Mouse (Mus musculus) limb, embryonic 12.5 days (tissue): Measurements from ENCODE around the gene Bmp2k. TPM values are rescaled to one million over a fixed set of nuclear protein-coding genes. Genes with fewer than 3 reads are reported as not detected.
A peak's percentile ranks its signal among the peaks of the same experiment; 100 is the strongest.

Source experiments
- ATAC-seq: fragments of 200-750 bp; cut with Nextera tagmentation; 2 replicates; pipeline ENCODE4 v1.8.0; 2017; ENCODE audit warnings: low read depth, moderate TSS enrichment; ENCODE audit not compliant: insufficient number of reproducible peaks, insufficient read depth, low FRiP score, low TSS enrichment
- H3K27ac ChIP-seq: fragments of 300-500 bp; sonication (generic); 2 replicates; pipeline ENCODE4 v1.5.1; 2016; ENCODE audit warnings: mild to moderate bottlenecking, moderate library complexity
- H3K27me3 ChIP-seq: fragments of 300-500 bp; sonication (generic); 2 replicates; pipeline ENCODE4 v1.6.1; 2016; ENCODE audit warnings: mild to moderate bottlenecking, moderate library complexity
- H3K36me3 ChIP-seq: fragments of 300-500 bp; sonication (generic); 2 replicates; pipeline ENCODE4 v1.6.1; 2016; ENCODE audit warnings: mild to moderate bottlenecking, moderate library complexity
- H3K4me1 ChIP-seq: fragments of 300-500 bp; sonication (generic); replicated peaks from 2 replicates; pipeline ENCODE4 v1.6.1; 2016
- H3K4me2 ChIP-seq: fragments of 300-500 bp; sonication (generic); 2 replicates; pipeline ENCODE4 v1.6.1; 2016; ENCODE audit warnings: mild to moderate bottlenecking, moderate library complexity
- H3K4me3 ChIP-seq: fragments of 300-500 bp; sonication (generic); replicated peaks from 2 replicates; pipeline ENCODE4 v1.5.1; 2016; ENCODE audit warnings: mild to moderate bottlenecking
- H3K9ac ChIP-seq: fragments of 300-500 bp; sonication (generic); replicated peaks from 2 replicates; pipeline ENCODE4 v1.6.1; 2016; ENCODE audit warnings: mild to moderate bottlenecking, moderate library complexity
- H3K9me3 ChIP-seq: fragments of 300-500 bp; sonication (generic); 2 replicates; pipeline ENCODE4 v1.6.1; 2016; ENCODE audit warnings: mild to moderate bottlenecking, moderate library complexity
- WGBS: fragments of 180-500 bp; shearing (Covaris S2); methylation state at CpG from one replicate; pipeline ENCODE4 v1.1.7; 2016; 5-methylcytosine and 5-hydroxymethylcytosine counted together
- polyA plus RNA-seq: library from polyadenylated mRNA; unstranded; fragments of >200 nt; fragmentation: Nextera tagmentation; extraction: Ambion mirVana; gene quantifications from 2 replicates; pipeline ENCODE4 v1.2.1, GENCODE M21; 2016

The Bmp2k gene
- polyA plus RNA-seq, 1 experiment from 2014 or later: 8.5 TPM

GRCm38 (mm10) chr5:97110133-97110532 lies 112.6 kb downstream of the Bmp2k start:
- WGBS: 26% methylated on average over 2 of the region's 2 CpGs
- H3K4me3 ChIP-seq: peak overlapping the region; percentile 65; the same call in 1 of the 2 replicates
- H3K27ac ChIP-seq: no peak overlapping the region
- H3K4me2 ChIP-seq: peak overlapping the region; percentile 76
- H3K9me3 ChIP-seq: no peaks in the 10 kb centered on the region
- peaks cover 12% of the 10 kb centered on the region for H3K4me1 ChIP-seq
- no peak for ATAC-seq
- peaks cover 22% of the 10 kb centered on the region for H3K36me3 ChIP-seq
- no peak overlapping the region for H3K9ac ChIP-seq
- H3K27me3 ChIP-seq: peaks cover 4% of the 10 kb centered on the region; the same call in 1 of the 2 replicates

- Histone ChIP-seq H3K27me3 (peaks cover 4% of the 10 kb centered on the region; the same call in 1 of the 2 replicates), H3K4me1 (peaks cover 12% of the 10 kb centered on the region), H3K4me2 (peak overlapping the region; percentile 76), H3K4me3 (peak overlapping the region; percentile 65), H3K9me3 (no peaks in the 10 kb centered on the region), H3K9ac (peak overlapping the region; percentile 71), H3K36me3 (peaks cover 16% of the 10 kb centered on the region), H3K27ac (no peak overlapping the region)
- 17% methylated on average over 5 of the region's 5 CpGs for WGBS
- no peak for ATAC-seq
Measured at GRCm38 (mm10) chr5:97110697-97111096, 113.2 kb downstream of the Bmp2k start.

GRCm38 (mm10) chr5:97111207-97111910 lies 113.9 kb downstream of the Bmp2k start, which contains the start of gene Paqr3:
Gene Paqr3, minus strand, starts transcription at chr5:97111596.
- Histone ChIP-seq H3K27me3 (peaks cover 4% of the 10 kb centered on the region; the same call in 1 of the 2 replicates), H3K36me3 (peaks cover 12% of the 10 kb centered on the region), H3K9me3 (no peaks in the 10 kb centered on the region), H3K27ac (0 out of 2 replicates have a peak within 1 kb of the TSS, but pooled peaks have one; percentile 29), H3K4me2 (peak within 1 kb of the TSS; percentile 76), H3K4me1 (peaks cover 12% of the 10 kb centered on the region), H3K9ac (peak within 1 kb of the TSS; percentile 71), H3K4me3 (peak within 1 kb of the TSS; percentile 65)
- ATAC-seq: peak; percentile 99
- WGBS: 0% methylated on average over 55 of the region's 62 CpGs

DNA sequence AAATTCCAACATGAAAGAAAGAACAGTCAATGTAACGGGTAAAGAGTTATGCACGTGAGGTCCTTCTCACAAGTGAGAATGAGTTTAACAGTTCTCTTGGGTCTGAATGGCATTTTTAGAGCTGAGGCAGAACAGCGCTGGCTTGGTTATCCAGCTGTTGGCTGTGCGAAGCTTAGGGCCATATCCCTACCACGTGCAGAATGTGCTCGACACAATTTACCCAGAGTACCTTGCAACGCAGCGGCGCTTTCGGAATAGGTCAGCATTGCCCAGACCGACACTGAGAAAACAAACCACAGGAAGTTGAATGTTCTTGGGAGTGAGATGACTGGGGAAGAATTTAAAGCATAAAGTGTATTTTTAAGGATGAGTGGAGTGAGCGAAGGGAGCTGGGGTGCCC lies 127.5 kb downstream of the Bmp2k start:
- Histone ChIP-seq H3K27me3 (peaks cover 4% of the 10 kb centered on the region; the same call in 1 of the 2 replicates), H3K27ac (no peak overlapping the region; the same call in 1 of the 2 replicates), H3K4me3 (no peak overlapping the region), H3K4me1 (0 out of 2 replicates have a peak, but pooled peaks cover 9% of the 10 kb centered on the region), H3K36me3 (no peaks in the 10 kb centered on the region), H3K9ac (no peak overlapping the region), H3K4me2 (no peak overlapping the region), H3K9me3 (no peaks in the 10 kb centered on the region)
- 63% methylated on average over 12 of the region's 12 CpGs for WGBS
- peak; percentile 56; the same call in 1 of the 2 replicates for ATAC-seq

DNA sequence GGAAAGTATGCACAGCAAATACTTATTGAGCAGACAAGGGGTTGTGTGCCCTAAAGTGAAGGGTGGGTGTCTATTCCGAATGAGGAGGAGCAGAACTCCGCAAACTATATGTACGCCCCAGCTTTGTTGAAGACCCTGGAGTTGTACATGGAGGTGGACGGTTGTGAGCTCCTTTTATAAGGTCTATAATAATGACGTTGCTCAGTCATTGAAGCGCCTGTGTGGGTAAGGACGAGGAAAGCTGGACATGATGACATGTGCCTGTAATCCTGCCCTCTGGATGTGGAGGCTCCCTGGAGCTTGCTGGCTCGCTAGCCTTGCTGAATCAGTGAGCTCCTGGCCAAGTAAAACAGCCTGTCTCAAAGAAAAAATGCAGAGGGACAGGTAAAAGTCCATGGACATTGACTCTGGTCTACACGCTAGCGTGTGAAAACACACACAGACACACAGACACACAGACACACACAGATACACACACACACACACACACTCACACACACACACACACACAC lies 128.0 kb downstream of the Bmp2k start:
- Histone ChIP-seq H3K27ac (no peak overlapping the region; the same call in 1 of the 2 replicates), H3K9me3 (no peaks in the 10 kb centered on the region), H3K36me3 (no peaks in the 10 kb centered on the region), H3K4me3 (no peak overlapping the region), H3K27me3 (peaks cover 4% of the 10 kb centered on the region; the same call in 1 of the 2 replicates), H3K9ac (no peak overlapping the region), H3K4me1 (0 out of 2 replicates have a peak, but pooled peaks cover 9% of the 10 kb centered on the region), H3K4me2 (no peak overlapping the region)
- no peak; the same call in 1 of the 2 replicates for ATAC-seq
- 74% methylated on average over 10 of the region's 10 CpGs for WGBS

GRCm38 (mm10) chr5:97126005-97126404 lies 128.5 kb downstream of the Bmp2k start:
- ATAC-seq: no peak
- Histone ChIP-seq H3K27me3 (peaks cover 4% of the 10 kb centered on the region; the same call in 1 of the 2 replicates), H3K9me3 (no peaks in the 10 kb centered on the region), H3K36me3 (no peaks in the 10 kb centered on the region), H3K4me3 (no peak overlapping the region), H3K9ac (no peak overlapping the region), H3K27ac (no peak overlapping the region), H3K4me1 (0 out of 2 replicates have a peak, but pooled peaks cover 9% of the 10 kb centered on the region), H3K4me2 (no peak overlapping the region)
- 14% methylated on average over 4 of the region's 4 CpGs for WGBS

DNA sequence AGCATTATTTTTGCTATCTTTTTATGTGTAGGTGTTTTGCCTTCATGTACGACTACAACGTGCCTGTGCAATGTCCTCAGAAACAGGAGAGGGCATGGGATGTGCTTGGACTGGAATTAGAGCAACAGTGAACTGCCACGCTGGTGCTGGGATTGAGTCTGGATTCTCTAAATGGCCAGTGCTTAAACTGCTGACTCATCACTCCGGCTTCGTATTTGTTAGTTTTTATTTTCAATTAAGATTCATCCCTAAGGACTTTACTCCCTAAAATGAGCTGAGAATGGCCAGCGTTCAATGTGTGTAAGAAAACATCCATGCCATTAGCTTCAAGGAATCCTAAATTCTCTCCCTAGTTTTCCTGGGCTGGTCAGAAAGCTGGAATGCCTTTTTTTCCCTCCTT lies 129.8 kb downstream of the Bmp2k start:
- Histone ChIP-seq H3K36me3 (no peaks in the 10 kb centered on the region), H3K4me1 (0 out of 2 replicates have a peak, but pooled peaks cover 9% of the 10 kb centered on the region), H3K27ac (no peak overlapping the region), H3K9ac (no peak overlapping the region), H3K27me3 (peaks cover 4% of the 10 kb centered on the region; the same call in 1 of the 2 replicates), H3K9me3 (no peaks in the 10 kb centered on the region), H3K4me3 (no peak overlapping the region), H3K4me2 (no peak overlapping the region)
- ATAC-seq: no peak
- 80% methylated on average over 6 of the region's 6 CpGs for WGBS

GRCm38 (mm10) chr5:97128242-97129226 lies 131.0 kb downstream of the Bmp2k start:
- ATAC-seq: no peak
- 49% methylated on average over 21 of the region's 21 CpGs for WGBS
- Histone ChIP-seq H3K4me2 (no peak overlapping the region), H3K4me3 (no peak overlapping the region), H3K27ac (no peak overlapping the region), H3K9ac (no peak overlapping the region), H3K27me3 (peaks cover 4% of the 10 kb centered on the region; the same call in 1 of the 2 replicates), H3K4me1 (0 out of 2 replicates have a peak, but pooled peaks cover 9% of the 10 kb centered on the region), H3K36me3 (no peaks in the 10 kb centered on the region), H3K9me3 (no peaks in the 10 kb centered on the region)

GRCm38 (mm10) chr5:97129589-97129988 lies 132.1 kb downstream of the Bmp2k start:
- H3K27ac ChIP-seq: no peak overlapping the region
- ATAC-seq: no peak
- H3K27me3 ChIP-seq: peaks cover 4% of the 10 kb centered on the region; the same call in 1 of the 2 replicates
- no peaks in the 10 kb centered on the region for H3K36me3 ChIP-seq
- H3K4me2 ChIP-seq: no peak overlapping the region
- H3K9me3 ChIP-seq: no peaks in the 10 kb centered on the region
- no peak overlapping the region for H3K4me3 ChIP-seq
- 82% methylated on average over 2 of the region's 2 CpGs for WGBS
- H3K4me1 ChIP-seq: 0 out of 2 replicates have a peak, but pooled peaks cover 9% of the 10 kb centered on the region
- H3K9ac ChIP-seq: no peak overlapping the region

DNA sequence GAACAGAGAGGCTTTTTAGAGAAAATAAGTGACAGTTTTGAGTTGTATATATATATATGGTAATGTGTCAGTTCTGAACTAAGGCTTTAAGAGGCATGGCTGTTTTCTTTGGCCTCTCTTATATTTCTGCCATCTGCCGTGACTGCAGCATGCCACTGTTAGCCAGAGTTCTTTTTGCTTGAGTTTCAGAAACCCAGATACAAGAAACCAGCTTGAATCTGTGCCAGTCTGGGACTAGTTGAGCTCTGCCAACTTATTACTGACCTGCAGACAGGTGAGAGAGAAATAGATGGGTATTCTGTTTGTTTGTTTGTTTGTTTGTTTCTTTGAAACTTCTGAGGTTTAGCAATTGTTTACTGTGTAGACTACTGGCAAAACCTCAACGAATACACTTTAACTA lies 137.8 kb downstream of the Bmp2k start:
- WGBS: 82% methylated on average over 2 of the region's 2 CpGs
- Histone ChIP-seq H3K27me3 (0 out of 2 replicates have a peak, but pooled peaks cover 3% of the 10 kb centered on the region), H3K9me3 (no peaks in the 10 kb centered on the region), H3K36me3 (no peaks in the 10 kb centered on the region), H3K9ac (no peak overlapping the region), H3K27ac (no peak overlapping the region), H3K4me1 (no peaks in the 10 kb centered on the region), H3K4me3 (no peak overlapping the region), H3K4me2 (no peak overlapping the region)
- ATAC-seq: no peak
